Mouse (Mus musculus): ENCODE data around the gene Abhd4. TPM values are rescaled to one million over a fixed set of nuclear protein-coding genes. Genes with fewer than 3 reads are reported as not detected.
A peak's percentile ranks its signal among the peaks of the same experiment; 100 is the strongest.

The Abhd4 gene
- total and polyA plus RNA-seq, 2 experiments: 22.1 to 38.4 TPM

GRCm38 (mm10) chr14:54249326-54249725 lies 4.7 kb upstream of the Abhd4 start:
- Histone ChIP-seq H3K27ac (replicated peaks; ENCODE audit: insufficient read depth, low read depth, low read length) (no peak overlapping the region), H3K27me3 (ENCODE audit: control insufficient read depth, insufficient read depth, low read length) (no peaks in the 10 kb centered on the region), H3K9ac (ENCODE audit: low read depth, low read length) (no peak overlapping the region), H3K4me3 (ENCODE audit: insufficient read depth, low read depth, low read length) (no peak overlapping the region), H3K4me1 (ENCODE audit: control insufficient read depth, insufficient read depth, low read length) (peaks cover 9% of the 10 kb centered on the region), H3K36me3 (ENCODE audit: control insufficient read depth, insufficient read depth, low read length) (peaks cover 7% of the 10 kb centered on the region), H3K79me2 (ENCODE audit: control insufficient read depth, insufficient read depth, low read length) (peaks cover 42% of the 10 kb centered on the region)
- no peak for TF ChIP-seq CTCF (IDR thresholded peaks at IDR 0.05; ENCODE audit: low read depth, low read length)
- TF ChIP-seq POLR2A (IDR thresholded peaks at IDR 0.05; ENCODE audit: extremely low read depth, insufficient read depth, low read length): no peak
- peak; percentile 81 for DNase-seq (ENCODE audit: extremely low read depth, low read depth, low spot score)
- WGBS: 31% methylated on average over 9 of the region's 9 CpGs

GRCm38 (mm10) chr14:54250122-54250521 lies 3.9 kb upstream of the Abhd4 start:
- H3K36me3 ChIP-seq (ENCODE audit: control insufficient read depth, insufficient read depth, low read length): peaks cover 7% of the 10 kb centered on the region
- H3K27ac ChIP-seq (replicated peaks; ENCODE audit: insufficient read depth, low read depth, low read length): no peak overlapping the region
- no peak overlapping the region for H3K9ac ChIP-seq (ENCODE audit: low read depth, low read length)
- no peak overlapping the region for H3K4me3 ChIP-seq (ENCODE audit: insufficient read depth, low read depth, low read length)
- no peaks in the 10 kb centered on the region for H3K27me3 ChIP-seq (ENCODE audit: control insufficient read depth, insufficient read depth, low read length)
- peaks cover 42% of the 10 kb centered on the region for H3K79me2 ChIP-seq (ENCODE audit: control insufficient read depth, insufficient read depth, low read length)
- TF ChIP-seq POLR2A (IDR thresholded peaks at IDR 0.05; ENCODE audit: extremely low read depth, insufficient read depth, low read length) (no peak), CTCF (IDR thresholded peaks at IDR 0.05; ENCODE audit: low read depth, low read length) (no peak)
- DNase-seq (ENCODE audit: extremely low read depth, low read depth, low spot score): no peak
- peaks cover 11% of the 10 kb centered on the region for H3K4me1 ChIP-seq (ENCODE audit: control insufficient read depth, insufficient read depth, low read length)
- 82% methylated on average over 4 of the region's 4 CpGs for WGBS

- no peak overlapping the region for H3K27ac ChIP-seq (replicated peaks; ENCODE audit: insufficient read depth, low read depth, low read length)
- no peaks in the 10 kb centered on the region for H3K36me3 ChIP-seq (ENCODE audit: control insufficient read depth, insufficient read depth, low read length)
- no peak for DNase-seq (ENCODE audit: extremely low read depth, low read depth, low spot score)
- H3K79me2 ChIP-seq (ENCODE audit: control insufficient read depth, insufficient read depth, low read length): peaks cover 17% of the 10 kb centered on the region; the same call in 1 of the 2 replicates
- no peak overlapping the region for H3K4me3 ChIP-seq (ENCODE audit: insufficient read depth, low read depth, low read length)
- WGBS: 60% methylated on average over 12 of the region's 12 CpGs
- H3K4me1 ChIP-seq (ENCODE audit: control insufficient read depth, insufficient read depth, low read length): peaks cover 11% of the 10 kb centered on the region
- no peaks in the 10 kb centered on the region for H3K27me3 ChIP-seq (ENCODE audit: control insufficient read depth, insufficient read depth, low read length)
- H3K9ac ChIP-seq (ENCODE audit: low read depth, low read length): no peak overlapping the region
- TF ChIP-seq POLR2A (IDR thresholded peaks at IDR 0.05; ENCODE audit: extremely low read depth, insufficient read depth, low read length): no peak
- no peak for TF ChIP-seq CTCF (IDR thresholded peaks at IDR 0.05; ENCODE audit: low read depth, low read length)
Measured at GRCm38 (mm10) chr14:54254670-54255202, 748 bp downstream of the Abhd4 start.

- H3K4me3 ChIP-seq (ENCODE audit: insufficient read depth, low read depth, low read length): no peak overlapping the region
- TF ChIP-seq POLR2A (IDR thresholded peaks at IDR 0.05; ENCODE audit: extremely low read depth, insufficient read depth, low read length) (no peak), CTCF (IDR thresholded peaks at IDR 0.05; ENCODE audit: low read depth, low read length) (no peak)
- WGBS: 78% methylated on average over 7 of the region's 7 CpGs
- H3K36me3 ChIP-seq (ENCODE audit: control insufficient read depth, insufficient read depth, low read length): peaks cover 4% of the 10 kb centered on the region; the same call in 1 of the 2 replicates
- H3K79me2 ChIP-seq (ENCODE audit: control insufficient read depth, insufficient read depth, low read length): peaks cover 3% of the 10 kb centered on the region; the same call in 1 of the 2 replicates
- no peak overlapping the region for H3K27ac ChIP-seq (replicated peaks; ENCODE audit: insufficient read depth, low read depth, low read length)
- H3K4me1 ChIP-seq (ENCODE audit: control insufficient read depth, insufficient read depth, low read length): peaks cover 14% of the 10 kb centered on the region
- no peak overlapping the region for H3K9ac ChIP-seq (ENCODE audit: low read depth, low read length)
- H3K27me3 ChIP-seq (ENCODE audit: control insufficient read depth, insufficient read depth, low read length): no peaks in the 10 kb centered on the region
- no peak for DNase-seq (ENCODE audit: extremely low read depth, low read depth, low spot score)
Measured at GRCm38 (mm10) chr14:54258131-54258670, 4.2 kb downstream of the Abhd4 start.

GRCm38 (mm10) chr14:54259003-54259721 lies 5.2 kb downstream of the Abhd4 start:
- WGBS: under 1% methylated on average over 35 of the region's 35 CpGs
- H3K36me3 ChIP-seq (ENCODE audit: control insufficient read depth, insufficient read depth, low read length): peaks cover 10% of the 10 kb centered on the region; the same call in 1 of the 2 replicates
- TF ChIP-seq POLR2A (IDR thresholded peaks at IDR 0.05; ENCODE audit: extremely low read depth, insufficient read depth, low read length): peak; percentile 56; the same call in 1 of the 2 replicates
- TF ChIP-seq CTCF (IDR thresholded peaks at IDR 0.05; ENCODE audit: low read depth, low read length): no peak
- peaks cover 14% of the 10 kb centered on the region for H3K4me1 ChIP-seq (ENCODE audit: control insufficient read depth, insufficient read depth, low read length)
- peak overlapping the region; percentile 69 for H3K27ac ChIP-seq (replicated peaks; ENCODE audit: insufficient read depth, low read depth, low read length)
- H3K4me3 ChIP-seq (ENCODE audit: insufficient read depth, low read depth, low read length): peak overlapping the region; percentile 80
- DNase-seq (ENCODE audit: extremely low read depth, low read depth, low spot score): peak; percentile 84
- H3K9ac ChIP-seq (ENCODE audit: low read depth, low read length): peak overlapping the region; percentile 79
- no peaks in the 10 kb centered on the region for H3K79me2 ChIP-seq (ENCODE audit: control insufficient read depth, insufficient read depth, low read length)
- no peaks in the 10 kb centered on the region for H3K27me3 ChIP-seq (ENCODE audit: control insufficient read depth, insufficient read depth, low read length)
